Mouse (Mus musculus) heart, postnatal 0 days (tissue): ENCODE data around the gene Tmem132b. TPM values are rescaled to one million over a fixed set of nuclear protein-coding genes. Genes with fewer than 3 reads are reported as not detected.

Source experiments
- ATAC-seq: fragments of 200-750 bp; cut with Nextera tagmentation; 2 replicates; pipeline ENCODE4 v1.8.0; 2017; ENCODE audit warnings: low read depth, moderate number of reproducible peaks, moderate library complexity; ENCODE audit not compliant: insufficient read depth
- DNase-seq: peaks from one replicate; pipeline ENCODE4 v3.0.0-alpha.2; 2016; ENCODE audit warnings: low spot score
- H3K27ac ChIP-seq: fragments of 300-500 bp; sonication (generic); 2 replicates; pipeline ENCODE4 v1.5.1; 2014; ENCODE audit warnings: low read depth, mild to moderate bottlenecking
- H3K27me3 ChIP-seq: fragments of 300-500 bp; sonication (generic); 2 replicates; pipeline ENCODE4 v1.6.1; 2014; ENCODE audit warnings: low read length, mixed read lengths; ENCODE audit not compliant: control insufficient read depth, insufficient read depth
- H3K36me3 ChIP-seq: fragments of 300-500 bp; sonication (generic); replicated peaks from 2 replicates; pipeline ENCODE4 v1.6.1; 2014; ENCODE audit warnings: low read length, mixed read lengths; ENCODE audit not compliant: control insufficient read depth, insufficient read depth
- H3K4me1 ChIP-seq: fragments of 300-500 bp; sonication (generic); 2 replicates; pipeline ENCODE4 v1.6.1; 2014; ENCODE audit warnings: antibody characterized with exemption; ENCODE audit not compliant: control insufficient read depth, insufficient read depth
- H3K4me2 ChIP-seq: fragments of 300-500 bp; sonication (generic); 2 replicates; pipeline ENCODE4 v1.6.1; 2014; ENCODE audit warnings: low read depth, mild to moderate bottlenecking, low read length, moderate library complexity
- H3K4me3 ChIP-seq: fragments of 300-500 bp; sonication (generic); 2 replicates; pipeline ENCODE4 v1.5.1; 2014; ENCODE audit warnings: low read depth, low read length
- H3K9ac ChIP-seq: fragments of 300-500 bp; sonication (generic); replicated peaks from 2 replicates; pipeline ENCODE4 v1.6.1; 2014; ENCODE audit warnings: low read depth, low read length, mixed read lengths
- H3K9me3 ChIP-seq: fragments of 300-500 bp; sonication (generic); replicated peaks from 2 replicates; pipeline ENCODE4 v1.6.1; 2016; ENCODE audit warnings: low read length; ENCODE audit not compliant: control insufficient read depth
- CTCF ChIP-seq: IDR thresholded peaks from 2 replicates; pipeline ENCODE4 v1.5.1; 2016; ENCODE audit warnings: antibody characterized with exemption, control low read depth, low read depth
- EP300 ChIP-seq: IDR thresholded peaks from 2 replicates; pipeline ENCODE4 v1.6.1; 2016; ENCODE audit warnings: antibody characterized with exemption, low read depth
- WGBS: fragments of 180-500 bp; shearing (Covaris S2); extraction: QIAGEN DNeasy Blood & Tissue Kit; methylation state at CpG from one replicate; pipeline ENCODE4 v1.1.7; 2014; 5-methylcytosine and 5-hydroxymethylcytosine counted together
- polyA plus RNA-seq: library from polyadenylated mRNA; unstranded; fragments of >200 nt; fragmentation: Nextera tagmentation; extraction: Ambion mirVana; gene quantifications from 2 replicates; pipeline ENCODE4 v1.2.1, GENCODE M21; 2015
- total RNA-seq: library from RNA; depleted of rRNA; stranded (reverse); fragments of >200 nt; gene quantifications from 2 replicates; pipeline ENCODE4 v1.2.3, GENCODE M21; 2014; ENCODE audit warnings: low replicate concordance

The Tmem132b gene
- total and polyA plus RNA-seq, 2 experiments from 2014 or later: 0.04 TPM; not detected in 1

DNA sequence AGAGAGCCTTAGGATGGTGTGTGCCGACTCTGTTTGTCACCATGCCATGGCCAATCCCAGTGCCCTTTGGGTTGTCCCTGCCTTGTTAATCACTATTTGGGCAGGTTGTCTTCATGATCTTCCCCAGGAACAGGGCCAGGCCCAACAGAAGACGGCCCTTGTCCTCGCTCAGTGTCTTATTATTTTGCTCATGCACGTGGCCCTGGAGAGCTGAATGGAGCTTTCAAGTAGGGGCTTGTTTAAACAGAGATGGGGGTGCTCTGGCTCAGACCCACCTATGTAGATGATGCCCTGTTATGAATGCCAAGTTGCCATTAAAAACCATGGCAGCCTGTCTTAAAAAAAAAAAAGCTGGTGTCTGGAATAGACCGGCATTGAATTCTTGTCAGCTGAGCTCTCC lies 126.5 kb downstream of the Tmem132b start:
- Histone ChIP-seq H3K9ac (no peak overlapping the region), H3K36me3 (no peaks in the 10 kb centered on the region), H3K4me2 (no peak overlapping the region), H3K4me1 (no peaks in the 10 kb centered on the region), H3K4me3 (no peak overlapping the region), H3K27me3 (no peaks in the 10 kb centered on the region), H3K9me3 (no peaks in the 10 kb centered on the region; the same call in 1 of the 2 replicates), H3K27ac (no peak overlapping the region)
- no peak for TF ChIP-seq EP300
- no peak for TF ChIP-seq CTCF
- 68% methylated on average over 5 of the region's 5 CpGs for WGBS
- ATAC-seq (no peak), DNase-seq (no peak)

DNA sequence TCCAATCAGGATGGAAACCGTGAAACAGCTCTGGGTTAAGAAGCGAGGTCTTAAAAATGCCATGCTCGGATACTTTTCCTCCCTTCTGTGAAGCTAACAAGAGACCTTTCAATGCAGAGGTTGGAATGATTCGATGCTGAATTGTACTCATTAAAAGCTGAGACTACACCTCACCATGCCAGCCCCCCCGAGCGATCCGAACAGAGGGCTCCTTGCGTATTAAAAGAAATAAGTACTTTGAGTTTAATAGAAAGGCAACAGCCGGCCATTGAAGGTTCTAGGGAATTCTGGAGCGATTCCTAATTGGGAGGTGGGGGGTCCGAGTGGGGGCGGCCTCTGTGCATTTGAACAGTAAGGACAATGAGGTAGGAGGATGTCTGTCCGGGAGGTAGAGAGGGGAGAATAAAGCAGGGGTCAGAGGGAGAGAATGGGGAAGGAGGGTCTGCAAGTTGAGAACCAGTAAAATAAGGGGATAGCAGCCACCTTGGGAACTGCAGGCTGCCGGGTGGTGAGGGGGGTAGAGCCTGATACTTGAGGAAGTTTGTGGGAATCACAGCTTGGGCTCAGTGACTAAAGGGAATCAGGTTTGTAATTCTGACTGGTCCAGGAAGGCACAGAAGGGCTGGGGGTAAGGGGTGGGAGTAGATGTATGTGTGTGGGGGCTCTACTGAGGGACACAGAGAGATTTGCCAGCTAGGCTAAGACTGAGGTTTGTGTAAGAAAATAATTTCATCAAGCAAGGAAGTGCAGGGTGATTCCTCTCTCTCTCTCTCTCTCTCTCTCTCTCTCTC lies 127.6 kb downstream of the Tmem132b start:
- WGBS: 63% methylated on average over 14 of the region's 14 CpGs
- no peaks in the 10 kb centered on the region; the same call in 1 of the 2 replicates for H3K9me3 ChIP-seq
- H3K27me3 ChIP-seq: no peaks in the 10 kb centered on the region
- H3K9ac ChIP-seq: no peak overlapping the region
- H3K36me3 ChIP-seq: no peaks in the 10 kb centered on the region
- no peak overlapping the region for H3K27ac ChIP-seq
- H3K4me2 ChIP-seq: no peak overlapping the region
- DNase-seq (no peak), ATAC-seq (no peak)
- TF ChIP-seq EP300: no peak
- no peak for TF ChIP-seq CTCF
- H3K4me1 ChIP-seq: no peaks in the 10 kb centered on the region
- no peak overlapping the region for H3K4me3 ChIP-seq

GRCm38 (mm10) chr5:125675623-125676022 lies 144.0 kb downstream of the Tmem132b start:
- DNase-seq (no peak), ATAC-seq (no peak)
- 44% methylated on average over 13 of the region's 13 CpGs for WGBS
- Histone ChIP-seq H3K4me2 (no peak overlapping the region), H3K9me3 (no peaks in the 10 kb centered on the region), H3K36me3 (no peaks in the 10 kb centered on the region), H3K4me3 (no peak overlapping the region), H3K27me3 (no peaks in the 10 kb centered on the region), H3K27ac (no peak overlapping the region), H3K4me1 (no peaks in the 10 kb centered on the region), H3K9ac (no peak overlapping the region)
- no peak for TF ChIP-seq EP300
- no peak for TF ChIP-seq CTCF

DNA sequence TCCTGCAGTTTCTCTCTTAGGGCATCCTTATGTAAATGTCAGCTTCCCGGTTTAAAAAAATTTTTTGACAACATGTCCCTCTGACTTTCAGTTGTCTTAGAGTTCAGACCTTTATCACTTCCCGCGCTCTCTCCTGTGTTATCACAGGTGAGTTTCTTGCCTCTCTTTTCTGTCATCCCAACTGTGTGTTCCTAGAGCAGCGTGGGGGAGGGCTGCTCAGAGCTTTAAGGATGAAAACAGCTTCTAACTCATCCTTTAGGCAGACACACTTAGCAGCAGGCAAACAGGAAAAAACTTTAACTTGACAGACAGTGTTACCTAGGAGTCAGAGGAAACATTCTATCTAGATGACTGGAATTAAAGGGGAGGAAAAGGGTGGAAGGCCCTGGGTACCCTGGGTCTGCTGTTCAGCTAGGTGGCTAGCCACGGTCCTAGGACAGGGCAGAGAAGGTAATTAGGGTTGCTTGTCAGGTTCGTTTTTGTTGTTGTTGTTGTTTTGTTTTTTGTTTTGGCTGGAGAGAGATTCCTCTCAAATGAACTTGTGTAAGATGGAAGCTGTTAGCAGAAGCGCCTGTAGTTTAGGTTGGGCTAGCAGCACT lies 144.6 kb downstream of the Tmem132b start:
- ATAC-seq: no peak
- WGBS: 50% methylated on average over 7 of the region's 7 CpGs
- no peak for DNase-seq

GRCm38 (mm10) chr5:125680889-125681288 lies 149.3 kb downstream of the Tmem132b start:
- Histone ChIP-seq H3K9ac (no peak overlapping the region), H3K27ac (no peak overlapping the region), H3K36me3 (no peaks in the 10 kb centered on the region), H3K4me3 (no peak overlapping the region), H3K4me1 (no peaks in the 10 kb centered on the region), H3K27me3 (no peaks in the 10 kb centered on the region), H3K9me3 (no peaks in the 10 kb centered on the region), H3K4me2 (no peak overlapping the region)
- DNase-seq: no peak
- WGBS: 79% methylated on average over 6 of the region's 6 CpGs
- ATAC-seq: no peak
- TF ChIP-seq EP300 (no peak), CTCF (no peak)

More for the DNA sequence above, 144.6 kb downstream of the Tmem132b start:
- Histone ChIP-seq H3K9ac (no peak overlapping the region), H3K4me1 (no peaks in the 10 kb centered on the region), H3K4me3 (no peak overlapping the region), H3K4me2 (no peak overlapping the region), H3K9me3 (no peaks in the 10 kb centered on the region), H3K36me3 (no peaks in the 10 kb centered on the region), H3K27ac (no peak overlapping the region), H3K27me3 (no peaks in the 10 kb centered on the region)
- TF ChIP-seq EP300: no peak
